Mouse (Mus musculus): ENCODE measurements around the gene Vps45.
A peak's percentile ranks its signal among the peaks of the same experiment; 100 is the strongest.

Gene Vps45

DNA sequence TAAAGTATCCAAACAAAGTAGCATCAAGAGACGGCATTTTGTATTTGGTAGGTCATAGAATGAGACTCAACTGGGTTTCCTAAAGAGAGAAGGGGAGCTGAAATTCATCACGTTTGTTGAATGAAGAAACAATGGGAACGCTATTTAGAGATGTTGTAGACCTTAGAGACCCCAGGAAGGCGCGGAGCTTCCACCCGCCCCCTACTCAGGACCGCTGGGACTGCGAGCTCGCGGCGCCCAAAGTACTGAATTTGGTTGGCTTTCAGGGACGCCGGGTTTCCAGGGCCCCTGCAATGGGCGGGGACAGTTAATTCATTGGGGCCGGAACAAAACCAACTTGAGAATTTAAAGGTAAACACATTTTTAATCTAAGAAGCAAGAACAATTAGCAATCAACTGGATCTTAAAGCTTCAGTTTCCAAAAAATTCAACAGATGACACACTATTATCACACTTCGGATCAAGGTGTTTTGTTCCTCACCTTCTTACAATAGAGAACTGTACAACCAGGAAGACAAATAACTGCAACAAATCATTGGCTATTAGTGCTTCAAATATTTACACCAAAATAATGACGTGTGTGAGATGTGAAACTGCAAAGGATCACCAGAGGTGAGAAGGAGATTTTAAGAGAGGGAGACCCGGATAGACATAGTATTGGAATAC lies at the start of gene Vps45:
Gene Vps45 (minus strand): TSS at position 236 of the 666 bp plus-strand sequence.
- peak; percentile 63 for DNase-seq (ENCODE audit: low read depth, low spot score)

DNA sequence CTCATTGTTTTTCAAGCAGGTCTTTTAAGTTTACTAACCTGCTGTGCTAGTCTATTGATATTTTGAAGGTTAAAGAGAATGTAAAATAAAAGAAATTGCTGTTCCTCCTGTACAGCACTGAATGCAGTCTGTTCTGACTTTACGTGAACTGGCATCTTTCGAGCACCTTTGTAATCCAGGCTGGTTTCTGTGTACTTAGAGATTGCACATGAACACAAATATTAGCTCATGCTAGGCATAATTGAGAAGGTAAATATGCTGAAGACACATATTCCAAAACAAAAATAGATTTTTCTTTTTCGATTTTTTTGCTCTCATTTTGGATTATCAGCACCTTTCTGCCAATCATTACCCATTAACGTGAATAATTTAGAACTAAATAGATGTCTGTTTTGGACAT lies 47.9 kb upstream of the Vps45 start:
- DNase-seq (ENCODE audit: low read depth, low spot score) = no peak

DNA sequence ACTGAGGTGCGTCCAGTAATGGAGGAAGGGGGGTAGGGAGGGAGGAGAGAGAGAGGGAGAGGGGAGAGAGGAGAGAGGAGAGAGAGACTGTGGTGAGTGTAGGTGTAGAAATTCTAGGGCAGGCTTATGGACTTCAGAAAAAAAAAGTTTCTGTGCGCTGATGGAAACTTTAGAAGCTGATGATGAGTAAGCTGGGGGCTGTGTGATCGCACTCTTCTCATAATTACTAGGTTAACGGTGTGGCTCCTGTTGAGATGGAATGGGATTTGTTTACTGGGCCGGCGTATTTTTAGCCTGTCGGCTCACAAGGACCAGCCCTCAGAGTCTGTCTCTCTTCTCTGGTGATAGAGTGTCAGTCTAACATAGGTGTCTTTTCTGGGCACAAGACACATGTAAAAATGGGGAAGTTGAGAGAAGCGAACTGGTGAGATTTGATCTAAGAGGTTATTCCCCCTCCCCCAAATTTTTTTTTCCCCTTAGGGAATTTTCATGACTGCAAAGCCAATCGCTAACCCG lies 47.0 kb upstream of the Vps45 start:
- no peak for DNase-seq (ENCODE audit: low read depth, low spot score)

DNA sequence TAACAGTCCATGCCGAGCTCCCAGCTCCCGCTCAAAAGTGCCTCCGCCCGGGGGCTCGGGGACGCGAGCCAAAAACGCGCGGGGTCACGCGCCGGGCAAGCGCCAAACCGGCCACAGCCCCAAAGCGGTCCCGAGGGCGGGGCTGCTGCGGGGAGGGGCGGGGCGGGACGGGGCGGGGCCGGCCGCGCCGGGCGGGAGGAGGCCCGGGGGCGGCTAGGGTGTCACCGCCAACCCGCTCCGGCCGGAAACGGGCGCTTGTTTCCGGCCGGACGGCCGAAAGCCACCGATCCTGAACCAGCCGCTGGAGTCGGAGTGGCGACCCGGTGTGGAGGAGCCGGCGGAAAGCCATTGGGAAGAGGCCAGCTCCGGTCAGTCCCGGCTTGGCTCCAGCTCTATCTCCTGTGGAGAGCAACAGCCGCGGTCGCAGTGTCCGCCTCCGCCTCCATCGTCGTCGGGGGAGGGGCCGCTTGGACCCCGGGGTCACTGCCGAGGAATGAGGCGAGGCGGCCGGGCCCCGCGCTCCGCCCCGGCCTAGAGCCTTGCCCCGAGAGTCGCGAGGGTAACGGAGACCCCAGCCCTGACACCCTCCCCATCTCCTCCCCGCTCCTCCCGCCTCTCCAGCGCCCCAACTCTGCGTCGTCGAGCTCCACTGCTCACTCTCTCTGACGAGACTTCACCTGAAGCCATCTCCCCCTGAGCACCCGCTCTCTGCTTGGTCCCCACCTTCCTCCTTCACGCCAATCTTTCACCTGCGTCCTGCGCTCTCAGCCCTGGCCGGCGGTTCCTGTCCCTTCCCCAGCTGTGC lies 46.2 kb upstream of the Vps45 start, which contains the start of gene Otud7b:
Gene Otud7b (plus strand): TSS at position 267 of the 805 bp plus-strand sequence.
- peak; percentile 68 for DNase-seq (ENCODE audit: low read depth, low spot score)

DNA sequence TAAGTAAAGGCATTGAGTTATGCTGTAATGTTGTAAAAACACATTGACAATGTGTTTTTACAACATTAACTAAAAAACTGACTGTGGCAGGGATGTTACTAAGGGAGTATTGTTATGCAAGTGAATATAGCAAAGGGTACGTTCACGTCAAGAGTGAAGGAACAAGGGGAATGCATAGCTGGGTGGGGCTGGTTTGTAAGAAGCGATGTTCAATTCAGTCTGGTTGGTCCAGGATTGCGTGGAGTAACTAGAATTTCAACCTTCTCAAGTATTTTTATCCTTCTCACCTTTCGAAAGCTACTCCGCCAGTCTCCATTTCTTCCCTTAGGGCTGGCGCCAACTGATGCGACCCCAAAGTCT lies 45.6 kb upstream of the Vps45 start:
- peak; percentile 65 for DNase-seq (ENCODE audit: low read depth, low spot score)

DNA sequence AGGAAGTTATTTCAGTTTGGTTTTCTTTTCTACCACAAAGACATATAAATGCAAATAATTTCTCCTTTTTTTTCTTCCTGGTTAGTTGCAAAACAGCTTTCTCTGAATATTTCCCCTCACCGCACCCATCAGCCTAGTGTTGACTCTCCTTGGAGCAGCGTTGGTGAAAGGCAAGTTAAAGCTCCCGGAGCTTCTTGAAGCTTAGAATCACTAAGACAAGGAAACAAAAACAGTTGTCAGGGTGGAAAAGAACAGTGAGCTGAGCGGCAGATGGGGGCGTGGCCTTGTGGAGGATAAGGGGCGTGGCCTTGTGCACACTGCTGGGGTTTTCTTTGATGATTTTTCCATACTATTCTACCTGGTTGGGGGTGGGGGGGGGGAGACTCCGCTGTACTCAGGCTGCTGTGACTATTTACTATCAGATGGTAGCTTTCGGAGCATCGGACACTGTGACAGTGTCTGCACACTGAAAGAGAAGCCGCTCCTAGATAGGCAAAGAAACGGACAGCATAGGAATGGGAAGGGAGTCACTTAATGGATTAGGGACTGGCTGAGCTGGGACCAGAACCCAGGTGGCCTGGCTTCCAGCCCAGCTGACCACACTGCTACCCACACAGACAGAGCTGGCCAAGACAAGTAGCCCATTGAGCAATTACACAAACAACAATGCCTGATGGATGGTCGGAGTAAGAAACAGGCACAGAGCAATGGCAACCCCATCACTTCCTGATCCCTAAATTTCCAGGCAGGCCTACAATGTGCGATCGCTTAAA lies 44.0 kb upstream of the Vps45 start:
- peak; percentile 68 for DNase-seq (ENCODE audit: low read depth, low spot score)

DNA sequence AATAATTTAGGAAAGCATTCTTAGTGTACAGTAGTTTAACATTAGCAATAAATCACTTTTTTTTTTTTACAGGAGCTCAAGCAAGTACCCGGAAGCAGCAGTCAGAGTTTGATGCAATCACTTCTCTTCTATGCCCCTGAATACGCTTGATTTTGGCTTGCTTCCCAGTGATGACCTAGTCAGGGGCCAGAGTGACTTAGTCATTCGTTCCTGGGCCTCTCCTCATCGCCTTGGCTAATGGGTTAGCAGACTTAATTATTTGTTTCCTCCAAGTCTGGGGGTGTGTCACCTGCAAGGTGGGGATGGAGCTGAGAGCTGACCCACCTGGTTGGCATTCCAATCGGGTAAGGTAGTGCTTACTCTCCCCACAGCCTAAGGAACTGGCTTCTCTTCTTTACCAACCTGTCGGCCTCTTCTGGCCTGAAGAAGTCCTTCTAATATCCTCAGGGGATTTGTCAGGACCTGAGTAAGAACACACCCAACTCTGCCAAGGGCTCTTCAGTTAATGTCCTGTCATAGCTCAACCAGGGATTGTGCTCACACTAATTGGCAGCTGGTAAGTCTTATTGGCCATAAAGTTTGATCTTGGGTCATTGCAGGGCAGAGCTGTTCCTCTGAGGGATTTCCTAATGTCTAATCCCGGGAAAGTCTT lies 40.5 kb upstream of the Vps45 start:
- no peak for DNase-seq (ENCODE audit: low read depth, low spot score)

DNA sequence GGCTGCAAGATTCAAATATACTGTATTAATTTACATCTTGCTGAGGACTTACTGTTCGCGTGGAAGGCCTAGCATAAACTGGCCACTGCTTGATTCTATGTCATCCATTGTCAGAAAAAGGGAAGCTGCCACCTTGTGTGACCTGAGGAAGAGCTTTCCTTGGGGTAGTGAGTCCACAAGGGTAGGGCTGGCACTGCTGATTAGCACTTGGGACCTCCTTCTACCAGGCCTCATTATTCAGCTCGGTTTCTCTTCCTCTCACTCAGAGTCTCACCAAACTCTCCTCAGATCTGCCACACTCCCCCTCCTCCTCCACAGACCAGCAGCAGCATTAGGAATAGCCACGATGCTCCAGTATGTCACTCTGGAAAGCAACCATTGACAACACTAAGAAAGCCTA lies 39.9 kb upstream of the Vps45 start:
- DNase-seq (ENCODE audit: low read depth, low spot score) = no peak

DNA sequence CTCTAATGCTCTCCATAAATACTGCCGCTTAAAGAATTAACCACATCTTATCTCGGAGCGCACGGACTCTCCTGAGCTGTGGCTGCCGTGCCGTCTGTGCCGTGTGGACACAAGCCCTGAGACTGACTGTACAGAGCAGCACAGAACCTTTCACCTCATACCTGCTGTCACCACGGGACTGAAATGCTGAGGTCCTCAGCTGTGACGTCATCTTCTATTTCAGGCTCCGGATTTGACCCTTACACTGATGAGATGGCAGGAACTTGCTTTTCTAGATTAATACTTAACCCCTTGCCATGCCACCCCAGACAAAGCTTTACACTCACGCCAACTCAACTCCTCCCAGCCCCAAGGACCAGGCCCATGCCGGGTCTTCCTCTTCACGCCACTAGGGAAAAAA lies 35.9 kb upstream of the Vps45 start:
- no peak for DNase-seq (ENCODE audit: low read depth, low spot score)

DNA sequence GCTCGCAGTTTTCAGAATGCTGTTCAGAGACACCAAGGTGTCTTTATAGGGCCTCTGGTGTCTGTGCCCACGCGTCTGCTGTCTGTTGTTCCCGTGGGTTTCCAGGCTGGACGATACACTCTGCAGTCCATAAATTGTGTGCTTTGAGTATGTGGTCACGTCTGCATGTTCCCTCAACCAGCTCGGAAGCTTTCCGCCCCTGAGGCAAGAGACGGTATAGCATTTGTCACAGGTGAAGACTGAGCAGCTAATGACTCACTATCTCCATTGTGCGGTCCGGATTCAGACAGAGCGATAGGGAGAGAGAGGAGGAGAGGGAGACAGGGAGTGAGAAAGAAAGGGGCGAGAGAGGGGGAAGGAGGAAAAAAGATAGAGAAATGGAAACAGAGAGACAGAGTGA lies 35.2 kb upstream of the Vps45 start:
- peak; percentile 46 for DNase-seq (ENCODE audit: low read depth, low spot score)

DNA sequence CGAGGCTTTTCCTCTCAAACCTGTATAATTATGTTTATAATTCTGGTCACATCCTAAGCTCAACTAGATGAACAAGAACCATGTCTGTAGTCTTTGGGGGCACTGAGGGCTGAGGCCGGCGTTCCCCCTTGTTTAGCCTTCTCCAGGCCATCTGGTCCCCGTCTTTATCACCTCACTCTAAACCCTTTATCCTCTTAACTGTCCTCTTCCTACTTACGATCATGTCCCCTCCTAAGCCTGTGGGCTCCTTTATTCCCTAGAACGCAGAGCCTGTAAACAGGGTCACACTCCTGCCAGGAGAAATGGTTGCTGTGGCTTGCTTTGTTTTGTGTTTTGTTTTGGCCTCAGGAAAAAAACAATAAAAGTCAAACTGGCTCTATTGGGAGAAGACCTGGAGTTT lies 33.7 kb upstream of the Vps45 start:
- no peak for DNase-seq (ENCODE audit: low read depth, low spot score)

DNA sequence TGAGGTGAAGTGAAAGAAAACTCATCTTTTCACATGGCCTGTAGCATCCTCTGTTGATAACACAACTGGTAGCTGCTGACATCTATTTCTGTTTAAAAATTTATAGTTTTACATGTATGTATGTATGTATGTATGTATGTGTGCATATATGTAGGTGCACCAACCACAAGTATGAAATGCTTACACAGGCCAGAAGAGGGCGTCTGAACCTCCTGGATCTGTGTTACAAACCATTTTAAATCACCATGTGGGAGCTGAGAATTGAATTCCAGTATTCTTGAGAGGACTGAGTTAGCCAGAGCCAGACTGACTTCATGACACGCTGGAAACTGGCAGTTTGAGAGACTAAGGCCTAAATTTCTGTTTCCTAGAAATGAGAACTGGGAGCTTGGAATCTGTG lies 32.9 kb upstream of the Vps45 start:
- DNase-seq (ENCODE audit: low read depth, low spot score) = peak; percentile 48

DNA sequence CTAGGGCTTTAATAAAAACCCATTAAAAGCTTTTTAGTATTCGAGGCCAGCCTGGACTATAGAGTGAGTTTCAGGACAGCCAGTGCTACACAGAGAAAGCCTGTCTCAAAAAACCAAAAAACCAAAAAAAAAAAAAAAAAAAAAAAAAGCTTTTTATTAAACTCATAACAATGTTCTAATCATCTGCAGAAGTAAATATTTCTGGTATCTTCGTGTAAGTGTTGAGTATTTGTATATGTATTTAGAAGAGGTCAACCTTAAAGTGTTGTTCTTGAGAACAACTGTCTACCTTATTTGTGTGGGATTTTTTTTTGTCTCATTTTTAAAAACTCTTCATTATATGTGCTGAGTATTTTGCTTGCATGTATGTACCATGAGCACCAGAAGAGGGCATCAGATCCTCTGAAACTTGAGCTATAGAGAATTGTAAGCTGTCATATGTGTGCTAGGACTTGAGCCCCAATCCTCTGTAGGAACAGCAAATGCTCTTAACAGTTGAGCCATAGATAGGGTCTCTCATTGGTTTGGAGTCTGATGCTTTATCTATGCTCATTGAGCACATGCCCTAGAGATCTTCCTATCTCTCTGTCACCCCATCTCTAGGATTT lies 31.7 kb upstream of the Vps45 start:
- DNase-seq (ENCODE audit: low read depth, low spot score) = no peak

DNA sequence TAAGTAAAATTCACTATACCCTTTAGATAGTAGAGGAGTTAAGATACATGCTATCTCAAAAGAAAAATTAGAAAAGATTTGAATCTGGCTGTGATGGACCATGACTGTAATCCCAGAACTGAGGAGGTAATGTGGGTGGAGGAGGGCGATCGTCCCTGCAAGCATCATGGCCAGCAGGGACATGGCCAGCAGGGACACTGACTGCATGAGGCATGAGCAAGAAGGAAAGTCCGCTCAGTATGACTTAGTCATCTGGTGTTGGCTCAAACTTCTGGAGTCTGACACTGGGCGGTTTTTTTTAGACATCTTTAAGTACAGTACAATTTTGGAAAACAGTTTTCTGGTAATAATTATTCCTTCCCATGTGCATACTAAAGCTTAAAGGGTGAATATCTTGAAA lies 29.5 kb upstream of the Vps45 start:
- DNase-seq (ENCODE audit: low read depth, low spot score) = no peak

DNA sequence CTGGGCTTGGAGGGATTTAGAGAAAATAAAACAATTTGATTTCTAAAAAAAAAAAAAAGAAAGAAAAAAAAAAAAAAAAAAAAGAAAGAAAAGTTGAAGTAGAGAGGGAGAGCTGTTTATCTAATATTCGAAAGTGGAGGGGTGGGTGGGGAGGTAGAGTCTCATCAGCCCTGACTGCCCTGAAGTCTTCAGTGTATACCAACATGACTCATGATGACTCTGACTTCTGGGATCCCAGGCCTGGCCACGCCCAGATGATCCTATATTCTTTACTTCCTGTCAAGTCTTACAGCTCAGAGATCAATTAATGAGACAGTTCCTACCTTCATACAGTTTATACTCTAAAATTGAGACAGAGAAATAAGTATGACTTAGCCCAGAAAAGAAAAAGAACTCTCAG lies 29.0 kb upstream of the Vps45 start:
- no peak for DNase-seq (ENCODE audit: low read depth, low spot score)

DNA sequence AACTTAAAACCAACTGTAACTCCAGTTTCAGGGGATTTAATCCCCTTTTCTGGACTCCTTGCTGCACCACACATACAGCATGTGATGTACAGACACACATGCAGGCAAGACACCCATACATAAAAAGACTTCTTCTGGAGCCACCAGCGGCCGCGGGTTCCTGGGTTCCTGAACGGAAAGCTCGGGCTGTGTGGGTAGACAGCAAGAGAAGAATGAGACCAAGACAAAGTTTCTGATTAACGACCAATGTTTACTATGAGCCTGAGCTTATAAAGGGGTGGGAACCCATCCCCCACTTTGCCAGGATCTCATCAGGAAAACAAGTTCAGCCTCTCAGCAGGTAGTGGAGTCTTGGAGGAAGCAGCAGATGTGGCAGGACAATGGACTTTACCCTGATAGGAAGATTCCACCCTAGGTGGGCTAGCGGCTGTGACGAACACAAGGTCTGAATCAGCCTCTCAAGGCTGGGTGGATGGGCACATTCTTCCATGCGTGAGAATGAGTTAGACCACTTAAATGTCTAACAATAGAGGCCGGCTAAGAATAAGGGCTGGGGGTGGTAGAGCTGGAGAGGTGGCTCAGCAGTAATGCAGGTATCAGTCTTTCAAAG lies 26.0 kb upstream of the Vps45 start:
- DNase-seq (ENCODE audit: low read depth, low spot score) = peak; percentile 94

DNA sequence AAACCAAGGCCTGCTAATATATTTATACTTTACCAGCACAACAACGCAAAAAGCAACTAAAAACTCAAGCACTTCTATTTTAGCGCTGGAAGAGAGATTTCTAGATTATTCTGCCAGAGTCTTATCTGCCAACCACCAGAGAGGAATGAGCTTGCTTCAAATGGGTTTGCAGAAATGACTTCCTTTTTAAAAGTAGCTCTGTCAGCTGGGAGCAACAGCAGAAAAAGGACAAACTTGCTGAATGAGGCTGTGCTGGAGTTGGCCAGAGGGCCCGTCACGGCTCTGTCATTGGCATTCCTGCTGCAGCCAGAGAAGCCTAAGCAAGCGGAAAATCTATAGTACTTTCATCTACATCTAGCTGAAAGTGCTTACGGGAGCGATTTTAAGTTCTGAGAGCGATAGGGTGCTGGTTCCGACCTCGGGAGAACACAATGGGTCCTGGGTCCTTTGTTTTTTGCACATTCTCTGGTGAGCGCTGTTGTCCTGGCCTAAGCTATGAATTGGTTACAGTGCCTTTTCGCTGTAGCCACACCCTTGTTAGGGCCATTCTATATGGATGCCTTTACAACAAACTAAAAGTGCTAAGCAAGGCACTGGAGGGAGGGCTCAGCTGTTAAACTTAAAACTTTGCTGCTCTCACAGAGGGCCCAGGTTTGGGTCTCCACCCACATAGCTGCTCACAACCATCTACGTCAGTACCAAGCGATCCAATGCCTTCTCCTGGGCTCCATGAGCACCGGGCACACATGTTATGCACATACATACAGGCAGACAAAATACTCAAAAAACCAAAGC lies 24.6 kb upstream of the Vps45 start:
- DNase-seq (ENCODE audit: low read depth, low spot score) = no peak

DNA sequence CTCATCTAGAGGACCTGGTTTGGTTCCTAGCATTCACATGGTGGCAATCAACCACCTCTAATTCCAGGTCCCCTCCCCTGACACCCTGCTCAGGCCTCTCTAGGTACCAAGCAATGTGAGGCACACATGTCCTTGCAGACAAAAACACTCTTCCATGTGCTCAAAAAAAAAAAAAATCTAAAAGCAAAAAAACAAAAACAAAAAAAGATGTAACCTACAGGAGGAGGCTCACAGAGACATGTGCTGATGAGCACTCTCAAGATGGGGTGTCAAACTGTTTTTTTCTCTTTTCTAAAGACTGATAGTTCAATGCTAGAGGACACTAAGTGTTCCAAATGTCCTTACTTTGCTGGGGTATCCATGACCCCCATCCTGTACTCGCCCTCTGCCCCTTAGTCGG lies 23.8 kb upstream of the Vps45 start:
- DNase-seq (ENCODE audit: low read depth, low spot score) = no peak

DNA sequence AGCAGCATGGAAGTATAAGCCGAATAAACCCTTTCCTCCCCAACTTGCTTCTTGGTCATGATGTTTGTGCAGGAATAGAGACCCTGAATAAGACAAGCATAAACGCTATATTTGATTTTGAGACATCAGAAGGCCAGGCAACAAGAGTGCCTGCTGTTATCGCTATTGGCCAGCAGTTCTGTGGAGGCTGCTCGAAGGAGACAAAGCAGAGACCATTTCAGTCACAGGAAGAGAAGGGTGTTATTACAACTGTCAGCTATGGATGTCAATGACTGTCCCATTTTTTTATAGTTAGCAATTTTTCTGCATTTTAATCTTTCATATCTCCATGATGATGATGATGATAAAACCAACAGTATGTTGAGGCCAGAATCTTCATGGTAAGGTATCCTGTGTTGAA lies 23.4 kb upstream of the Vps45 start:
- no peak for DNase-seq (ENCODE audit: low read depth, low spot score)

DNA sequence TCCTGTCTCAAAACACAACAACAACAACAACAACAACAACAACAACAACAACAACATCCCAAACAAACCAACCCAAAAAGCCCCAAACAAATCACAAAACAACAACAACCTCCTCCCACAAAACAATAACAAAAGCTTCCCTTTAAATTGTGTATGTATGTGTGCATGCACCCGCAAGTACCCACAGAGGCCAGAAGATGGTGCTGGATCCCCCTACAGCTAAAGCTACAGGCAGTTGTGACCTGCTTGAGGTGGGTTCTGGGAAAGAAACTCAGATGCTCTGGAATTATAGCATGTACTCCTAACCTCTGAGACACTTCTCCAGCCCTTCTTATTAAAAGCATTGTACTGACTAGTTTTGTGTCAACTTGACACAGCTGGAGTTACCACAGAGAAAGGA lies 22.7 kb upstream of the Vps45 start:
- peak; percentile 76 for DNase-seq (ENCODE audit: low read depth, low spot score)

All from ES-CJ7 (cell line).